Mouse (Mus musculus) inflammation-experienced regulatory T-cells, adult 6 months (primary cell): Measurements from ENCODE around the gene Gm49342. TPM values are rescaled to one million over a fixed set of nuclear protein-coding genes. Genes with fewer than 3 reads are reported as not detected.
"Not testable (repeated sequence)": the region's sequence is repeated elsewhere in the genome, so short reads cannot be mapped to it uniquely, and the experiment has no call there.

Experiments
- ATAC-seq: one replicate; pipeline ENCODE4 v1.8.0; 2017
- polyA plus RNA-seq, 3 experiments: library from polyadenylated mRNA; unstranded; fragments of 100-300 nt; shearing (Covaris generic); gene quantifications; one replicate each; pipeline ENCODE4 v1.2.1; 2017

The Gm49342 gene
- polyA plus RNA-seq, 3 experiments from 2014 or later = 5.9 to 7.5 TPM; not detected in 1

DNA sequence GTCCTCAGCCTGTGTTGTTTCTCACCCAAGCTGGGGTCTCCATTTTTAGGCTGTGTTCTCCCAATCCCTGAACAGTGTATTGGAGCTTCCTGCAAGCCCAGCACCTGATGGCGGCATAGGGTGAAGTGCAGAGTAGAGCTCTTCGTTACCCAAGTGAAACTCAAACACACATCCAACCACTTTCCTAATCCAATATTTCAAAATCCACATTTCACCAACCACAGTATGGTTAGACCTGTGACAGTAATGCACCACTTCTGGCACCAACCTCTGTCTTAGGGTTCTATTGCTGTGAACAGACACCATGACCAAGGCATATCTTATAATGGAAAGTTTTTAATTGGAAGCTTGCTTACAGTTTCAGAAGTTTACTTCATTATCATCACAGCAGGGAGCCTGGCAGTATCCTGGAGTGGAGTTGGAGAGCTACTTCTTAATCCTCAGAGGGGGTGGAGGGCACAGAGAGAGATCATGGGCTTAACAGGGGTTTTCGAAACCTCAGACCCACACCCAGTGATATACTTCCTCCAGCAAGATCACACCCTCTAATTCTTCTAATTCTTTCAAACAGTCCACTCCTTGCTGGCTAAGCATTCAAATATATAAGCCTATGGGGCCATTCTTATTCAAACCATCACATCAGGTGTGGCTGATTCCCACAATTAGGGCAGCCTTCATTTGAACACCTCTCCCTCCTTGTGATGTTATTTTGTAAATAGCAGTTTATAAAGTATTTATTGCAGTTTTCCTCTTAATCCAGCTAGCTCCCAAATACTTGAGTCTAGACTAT is 6.0 kb upstream of the Gm49342 start:
- no peak for ATAC-seq

DNA sequence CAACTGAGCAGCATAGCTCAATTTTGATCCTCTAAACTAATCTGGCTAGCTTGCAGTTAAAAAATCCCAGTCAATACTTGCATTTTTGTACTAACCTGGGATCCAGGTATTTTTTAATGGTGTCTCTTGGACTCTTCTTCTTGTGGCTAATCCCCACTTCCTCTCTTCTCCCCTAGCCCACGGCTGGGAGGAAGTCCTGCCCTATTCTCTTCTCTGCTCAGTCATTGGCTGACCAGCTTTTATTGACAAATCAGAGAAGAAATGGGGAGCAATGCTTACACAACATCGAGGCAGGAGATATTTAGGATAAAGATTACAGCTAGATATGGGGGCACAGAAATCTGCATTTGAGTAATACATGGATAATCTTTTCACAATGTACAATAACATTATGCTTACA is 5.4 kb upstream of the Gm49342 start:
- ATAC-seq = peak; percentile 73

DNA sequence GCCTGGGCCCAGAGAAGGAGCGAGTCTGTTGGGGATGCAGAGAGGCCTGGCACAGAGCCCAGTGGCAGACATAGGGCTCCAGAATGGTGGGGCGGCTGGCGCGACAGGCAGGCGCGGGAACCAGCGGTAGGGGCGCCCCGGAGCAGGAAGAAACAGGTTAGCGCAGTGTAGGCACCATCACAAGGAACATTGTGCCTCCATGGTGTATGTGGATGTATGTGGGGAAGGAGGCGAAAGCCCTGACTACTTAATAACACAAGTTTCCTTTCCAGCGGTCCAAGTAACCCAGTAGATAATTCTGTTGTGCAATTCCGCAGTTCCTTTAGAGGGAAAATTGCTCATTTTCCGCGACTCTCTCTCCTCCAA is 334 bp downstream of the Gm49342 start:
- peak; percentile 87 for ATAC-seq

GRCm38 (mm10) chr14:50945081-50945480 is 764 bp downstream of the Gm49342 start:
- ATAC-seq = not testable (repeated sequence)

DNA sequence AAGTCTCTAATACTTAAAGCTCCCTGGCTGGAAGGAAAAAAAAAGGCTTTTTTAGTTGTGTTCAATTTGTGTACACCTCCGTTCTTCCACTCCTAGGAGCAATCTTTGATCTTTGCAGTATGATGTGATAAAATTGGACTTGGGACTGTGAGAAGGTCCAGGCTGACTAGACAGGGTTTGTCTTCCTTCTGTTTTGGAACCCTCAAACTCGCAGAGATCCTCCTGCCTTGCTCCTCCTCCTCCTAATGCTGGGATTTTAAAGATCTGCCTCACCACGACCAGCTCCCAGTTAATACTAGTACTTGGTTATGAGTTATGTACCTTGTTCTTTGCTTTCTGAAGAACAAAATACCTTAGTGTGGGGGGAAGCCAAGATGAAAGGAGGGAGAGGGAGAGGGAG is 1.2 kb downstream of the Gm49342 start:
- ATAC-seq = not testable (repeated sequence)

DNA sequence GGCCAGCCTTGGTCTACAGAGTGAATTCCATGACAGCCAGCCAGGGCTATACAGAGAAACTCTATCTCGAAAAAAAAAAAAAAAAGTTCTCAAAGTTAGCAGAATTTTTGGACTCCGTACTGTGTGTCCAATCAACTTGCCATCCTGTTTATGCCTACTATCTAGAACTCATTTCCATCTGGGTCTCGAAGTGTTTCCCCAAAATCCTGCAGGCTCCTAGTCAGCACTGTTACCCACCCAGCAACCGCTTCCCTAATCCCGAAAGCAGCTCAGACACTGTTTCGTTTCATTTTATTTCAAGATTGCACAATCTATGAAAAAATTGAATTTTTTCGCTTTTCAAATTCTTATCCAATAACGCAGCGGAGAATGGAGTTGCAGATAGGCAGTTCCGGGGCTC is 11.2 kb downstream of the Gm49342 start:
- no peak for ATAC-seq

- ATAC-seq = peak; percentile 89
Observed at GRCm38 (mm10) chr14:50955942-50956508, 11.7 kb downstream of the Gm49342 start, which contains the start of gene Pnp2. Gene Pnp2, plus strand, starts transcription at chr14:50955992.

GRCm38 (mm10) chr14:50956724-50957123 is 12.4 kb downstream of the Gm49342 start:
- not testable (repeated sequence) for ATAC-seq

DNA sequence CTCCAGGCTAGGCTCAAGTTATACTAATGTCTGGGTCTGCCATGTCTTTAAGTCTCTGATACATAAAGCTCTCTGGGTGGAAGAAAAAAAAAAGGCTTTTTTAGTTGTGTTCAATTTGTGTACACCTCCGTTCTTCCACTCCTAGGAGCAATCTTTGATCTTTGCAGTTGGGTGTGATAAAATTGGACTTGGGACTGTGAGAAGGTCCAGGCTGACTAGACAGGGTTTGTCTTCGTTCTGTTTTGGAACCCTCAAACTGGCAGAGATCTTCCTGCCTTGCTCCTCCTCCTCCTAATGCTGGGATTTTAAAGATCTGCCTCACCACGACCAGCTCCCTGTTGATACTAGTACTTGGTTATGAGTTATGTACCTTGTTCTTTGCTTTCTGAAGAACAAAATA is 12.8 kb downstream of the Gm49342 start:
- ATAC-seq = not testable (repeated sequence)

DNA sequence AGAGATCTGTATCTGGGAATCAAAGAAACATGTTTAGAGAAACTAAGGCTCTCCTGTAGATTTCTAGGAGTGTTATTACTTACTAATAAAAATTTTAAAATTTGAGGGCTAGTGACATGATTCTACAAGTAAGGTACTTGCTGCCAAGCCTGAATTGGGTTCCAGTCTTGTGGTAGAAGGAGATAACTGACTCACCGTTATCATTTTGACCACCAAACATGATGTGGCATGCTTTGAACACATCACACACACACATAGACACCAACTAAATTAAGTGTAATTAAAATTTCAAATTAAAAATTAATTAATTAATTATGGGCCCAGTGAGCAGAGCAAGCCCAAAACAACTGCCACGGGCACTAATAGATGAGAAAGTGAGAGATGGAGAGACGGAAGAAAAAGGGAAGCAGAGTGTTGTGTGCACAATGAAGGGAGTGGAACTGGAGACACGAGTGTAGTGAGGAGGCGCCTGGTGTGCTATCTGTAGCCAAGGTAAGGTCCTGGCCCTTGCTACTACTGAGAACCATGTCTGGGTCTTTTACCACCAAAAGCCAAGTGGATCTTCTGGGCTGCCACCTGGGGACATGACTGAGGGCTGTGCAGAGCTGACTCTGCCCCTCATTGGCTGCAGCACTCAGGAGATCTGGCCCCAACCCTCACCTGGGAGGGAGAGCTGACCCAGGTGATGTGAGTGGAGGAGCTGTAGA is 14.1 kb downstream of the Gm49342 start:
- not testable (repeated sequence) for ATAC-seq

- ATAC-seq = no peak
Observed at GRCm38 (mm10) chr14:50968216-50968980, 24.1 kb downstream of the Gm49342 start.

DNA sequence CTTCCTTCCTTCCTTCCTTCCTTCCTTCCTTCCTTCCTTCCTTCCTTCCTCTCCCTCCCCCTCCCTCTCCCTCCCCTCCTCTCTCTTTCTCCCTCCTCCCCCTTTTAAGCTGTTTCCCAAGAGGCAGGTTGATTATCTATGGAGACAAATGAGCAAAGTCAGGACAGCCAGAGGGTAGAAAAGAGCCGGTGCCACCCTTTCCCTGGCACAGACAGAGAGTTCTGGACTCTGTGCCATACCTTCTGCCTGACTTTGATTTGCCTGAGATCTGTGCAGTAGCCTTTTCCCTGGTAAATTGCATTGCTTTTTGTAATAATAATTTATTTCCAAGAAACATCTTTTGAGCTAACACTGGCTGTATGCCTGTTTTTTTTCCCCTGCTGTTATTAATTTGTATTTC is 24.7 kb downstream of the Gm49342 start:
- no peak for ATAC-seq

- no peak for ATAC-seq
Observed at GRCm38 (mm10) chr14:50969558-50970544, 25.5 kb downstream of the Gm49342 start.

DNA sequence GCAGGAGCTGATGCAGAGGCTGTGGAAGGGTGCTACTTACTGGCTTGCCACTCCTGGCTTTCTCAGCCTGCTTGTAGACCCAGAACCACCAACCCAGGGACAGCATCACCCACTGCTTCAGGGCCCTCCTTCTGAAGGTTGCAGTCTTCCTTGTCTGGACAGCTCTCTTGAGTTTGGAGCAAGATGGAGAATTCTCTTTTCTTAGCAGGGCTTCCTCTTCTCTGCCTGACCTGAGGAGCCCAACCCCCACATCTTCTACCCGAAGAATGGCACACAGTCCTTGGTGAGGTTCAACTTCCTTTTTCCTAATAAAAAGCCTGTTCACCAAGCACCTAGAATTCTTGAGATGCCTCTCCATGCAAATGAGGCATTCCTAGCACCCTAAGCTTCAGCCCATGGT is 26.5 kb downstream of the Gm49342 start:
- no peak for ATAC-seq

DNA sequence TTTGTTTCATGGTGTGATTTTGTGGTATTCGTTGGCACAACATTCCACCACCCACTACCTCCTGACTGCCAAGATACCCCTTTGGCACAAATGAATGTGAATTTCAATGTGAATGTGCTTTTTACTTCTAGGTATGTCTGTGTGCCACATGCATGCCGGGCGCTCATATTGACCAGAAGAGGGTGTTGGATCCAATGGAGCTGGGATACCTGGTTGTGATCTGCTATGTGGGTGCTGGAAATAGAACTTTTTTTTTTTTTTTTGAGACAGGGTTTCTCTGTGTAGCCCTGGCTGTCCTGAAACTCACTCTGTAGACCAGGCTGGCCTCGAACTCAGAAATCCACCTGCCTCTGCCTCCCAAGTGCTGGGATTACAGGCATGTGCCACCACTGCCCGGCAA is 28.7 kb downstream of the Gm49342 start:
- ATAC-seq = not testable (repeated sequence)

- ATAC-seq = no peak
Observed at GRCm38 (mm10) chr14:50973700-50974099, 29.4 kb downstream of the Gm49342 start.

- ATAC-seq = no peak
Observed at GRCm38 (mm10) chr14:50975001-50975400, 30.7 kb downstream of the Gm49342 start.

- no peak for ATAC-seq
Observed at GRCm38 (mm10) chr14:50976674-50977073, 32.4 kb downstream of the Gm49342 start.

DNA sequence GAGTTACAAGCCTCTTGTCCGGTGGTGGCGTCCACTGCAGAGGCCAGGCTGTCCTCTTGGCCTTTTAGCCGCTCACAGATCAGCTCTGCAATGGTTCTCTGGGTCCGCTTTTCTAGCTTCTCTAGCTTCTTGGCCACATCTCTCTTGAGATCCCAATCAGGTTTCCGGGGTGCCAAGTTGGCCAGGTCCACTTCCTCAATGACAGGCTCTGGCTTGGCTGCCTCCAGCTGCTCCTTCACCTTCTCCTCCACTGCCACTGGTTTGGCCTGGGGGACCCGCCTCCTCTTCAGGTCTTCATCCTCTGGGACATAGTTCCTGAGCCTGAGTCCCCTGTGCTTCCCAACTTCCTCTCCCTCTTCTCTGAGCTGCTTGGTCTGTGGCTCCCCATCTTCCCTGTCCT is 34.1 kb downstream of the Gm49342 start:
- not testable (repeated sequence) for ATAC-seq

GRCm38 (mm10) chr14:50979631-50980030 is 35.3 kb downstream of the Gm49342 start:
- no peak for ATAC-seq

GRCm38 (mm10) chr14:50981207-50981606 is 36.9 kb downstream of the Gm49342 start:
- ATAC-seq = peak; percentile 88

DNA sequence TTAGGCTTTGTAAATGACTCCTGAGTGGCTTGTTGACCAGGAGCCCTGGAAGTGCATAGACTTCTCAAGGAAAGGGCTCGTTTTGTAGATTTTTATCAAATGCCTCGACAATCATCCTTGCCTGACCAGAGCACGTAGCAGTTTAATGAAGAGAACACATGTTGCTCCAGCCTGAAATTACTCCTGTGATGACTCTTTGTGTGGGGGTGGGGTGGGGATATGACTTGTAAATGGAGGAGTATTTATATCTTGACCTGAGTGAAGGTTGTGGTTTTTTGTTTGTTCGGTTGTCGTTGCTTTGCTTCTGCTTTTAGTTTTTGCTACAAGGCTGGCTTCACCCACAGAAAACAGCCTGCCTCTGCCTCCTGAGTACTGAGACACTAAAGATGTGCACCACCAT is 37.5 kb downstream of the Gm49342 start:
- ATAC-seq = no peak
